Mouse (Mus musculus) layer of hippocampus, postnatal 36 days (tissue): Measurements from ENCODE around the gene Vmn1r85. TPM values are rescaled to one million over a fixed set of nuclear protein-coding genes. Genes with fewer than 3 reads are reported as not detected.
"Not testable (repeated sequence)": the region's sequence is repeated elsewhere in the genome, so short reads cannot be mapped to it uniquely, and the experiment has no call there.

ENCODE experiments used
- DNase-seq, 2 experiments: peaks; one replicate each; pipeline ENCODE4 v3.0.0; 2022
- total RNA-seq, 2 experiments: library from RNA; stranded (reverse); gene quantifications; 2 replicates each; pipeline ENCODE4 v1.2.3; 2021

Vmn1r85 gene
- total RNA-seq: not detected

DNA sequence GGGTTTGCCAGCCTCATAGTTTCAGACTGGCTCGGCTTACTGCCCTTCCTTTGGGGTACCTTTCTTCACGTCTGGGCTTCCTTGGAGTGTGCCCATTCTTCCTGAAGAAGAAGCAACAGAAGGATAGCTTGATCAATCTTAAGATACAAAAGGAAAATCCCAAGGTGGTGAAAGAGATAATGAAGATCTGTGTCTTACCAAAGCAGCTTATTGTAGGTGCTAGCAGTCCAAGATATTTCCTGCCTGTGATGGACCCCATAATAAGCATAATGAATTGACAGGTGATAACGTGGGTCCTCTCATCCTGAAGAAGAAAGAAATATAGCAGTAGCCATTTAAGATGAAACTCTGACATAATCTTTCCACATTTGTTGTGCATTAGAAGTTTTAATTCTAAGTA is at the start of gene Vmn1r85:
TSS of gene Vmn1r85 (minus strand) at position 101 of the 400 bp plus-strand sequence.
- DNase-seq: no peak

DNA sequence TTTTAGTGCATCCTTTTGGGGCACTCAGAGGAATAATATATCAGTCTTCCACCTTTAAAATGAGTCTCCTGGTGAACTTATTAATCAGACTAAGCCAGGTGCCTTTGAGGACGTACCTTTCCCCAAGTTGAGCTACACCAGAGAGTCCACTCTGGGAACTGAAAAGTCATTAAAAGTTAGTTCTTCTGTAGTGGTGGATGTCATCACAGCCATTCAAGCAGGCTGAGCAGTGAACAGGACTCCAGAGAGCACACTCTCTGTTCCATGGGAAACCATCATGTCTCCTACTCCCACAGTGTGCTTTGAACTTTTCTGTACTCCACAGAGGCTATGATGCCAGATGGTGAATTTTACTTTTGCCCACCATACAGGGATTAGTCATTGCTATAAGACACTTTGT is 45.1 kb upstream of the Vmn1r85 start, which contains the start of gene Vmn1r87:
TSS of gene Vmn1r87 (minus strand) at position 101 of the 400 bp plus-strand sequence.
- no peak for DNase-seq

DNA sequence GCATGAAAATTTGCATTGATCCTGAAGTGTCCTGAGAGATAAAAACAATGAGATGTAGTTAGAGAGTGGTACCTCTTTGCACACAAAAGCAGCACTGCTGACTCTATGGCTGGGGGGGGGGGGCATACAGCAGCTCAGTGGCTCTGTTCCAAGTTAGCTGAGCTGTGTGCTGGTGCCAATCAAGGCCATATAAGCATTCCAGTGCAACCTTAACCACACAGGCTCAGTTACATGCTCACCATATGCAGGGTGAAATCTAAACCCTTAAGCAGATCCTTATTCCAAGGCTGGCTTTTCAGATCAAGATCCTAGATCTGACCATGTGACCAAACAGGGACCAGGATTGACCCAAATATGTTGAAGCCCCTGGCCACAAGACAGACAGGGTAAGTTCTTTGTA is 42.4 kb upstream of the Vmn1r85 start:
- no peak for DNase-seq

DNA sequence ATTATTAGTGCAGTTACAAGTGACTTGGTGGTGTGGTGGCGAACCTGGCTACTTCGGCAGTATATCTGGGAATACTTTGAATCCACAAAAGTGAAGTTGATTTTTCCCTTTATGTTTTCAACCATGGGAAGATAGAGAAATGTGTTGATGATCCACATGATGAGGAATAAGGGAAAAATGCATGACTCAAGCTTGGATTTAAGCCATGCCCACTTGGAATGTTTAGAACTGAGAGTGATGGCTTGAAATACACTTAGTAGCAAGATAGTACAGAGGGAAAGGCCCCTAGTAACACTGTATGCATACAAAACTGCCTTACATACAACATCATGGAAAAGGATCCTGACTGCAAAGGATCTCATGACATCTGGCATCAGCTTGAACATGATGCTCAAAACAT is 36.9 kb upstream of the Vmn1r85 start:
- DNase-seq: no peak

DNA sequence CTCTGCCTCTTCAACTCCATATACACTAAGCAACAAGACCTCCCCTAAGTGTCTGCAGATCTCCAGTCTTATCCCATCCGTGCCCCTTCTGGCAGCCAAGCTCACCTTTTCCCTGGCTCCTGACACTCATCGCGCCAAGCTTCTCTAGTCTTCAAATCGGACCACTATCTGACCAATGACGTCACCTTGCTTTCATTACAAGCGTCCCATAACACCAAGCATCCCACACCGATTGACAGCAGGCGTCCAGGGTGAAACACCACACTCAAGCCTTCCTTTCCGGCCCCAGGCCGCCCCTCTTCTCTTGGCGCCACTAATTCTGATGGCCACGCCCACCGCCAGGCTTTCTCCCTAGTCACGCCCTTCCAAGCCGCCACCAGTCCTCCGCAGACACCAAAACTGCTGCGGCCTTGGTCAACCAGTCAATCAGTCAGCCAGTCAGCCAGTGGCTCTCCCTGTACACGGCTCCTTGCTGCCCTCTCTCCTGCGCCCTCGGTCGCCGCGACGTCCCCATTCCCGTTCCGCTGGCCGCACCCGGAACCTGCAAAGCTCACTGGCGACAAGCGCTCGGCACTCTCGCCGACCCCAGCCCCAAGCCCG is 28.7 kb upstream of the Vmn1r85 start:
- not testable (repeated sequence) for DNase-seq

DNA sequence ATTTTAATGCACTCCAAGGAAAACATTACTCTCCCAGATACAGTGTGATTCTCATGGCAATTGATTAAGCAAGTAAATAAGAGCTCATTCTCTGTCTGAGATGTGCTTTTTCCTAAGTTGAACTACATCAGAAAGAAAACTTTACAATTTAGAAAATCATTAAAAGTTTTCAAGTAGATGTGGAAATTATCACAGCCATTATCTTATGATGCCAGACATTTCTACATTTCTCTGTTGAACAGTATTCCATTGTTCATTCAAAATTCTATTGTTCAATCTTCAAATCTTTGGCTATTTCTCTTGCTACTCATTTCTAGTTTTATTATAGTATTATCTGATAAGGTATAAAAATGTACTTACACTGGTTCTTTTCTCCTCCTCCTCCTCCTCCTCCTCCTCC is 24.8 kb upstream of the Vmn1r85 start, which contains the start of gene Vmn1r86:
TSS of gene Vmn1r86 (minus strand) at position 101 of the 400 bp plus-strand sequence.
- no peak for DNase-seq

DNA sequence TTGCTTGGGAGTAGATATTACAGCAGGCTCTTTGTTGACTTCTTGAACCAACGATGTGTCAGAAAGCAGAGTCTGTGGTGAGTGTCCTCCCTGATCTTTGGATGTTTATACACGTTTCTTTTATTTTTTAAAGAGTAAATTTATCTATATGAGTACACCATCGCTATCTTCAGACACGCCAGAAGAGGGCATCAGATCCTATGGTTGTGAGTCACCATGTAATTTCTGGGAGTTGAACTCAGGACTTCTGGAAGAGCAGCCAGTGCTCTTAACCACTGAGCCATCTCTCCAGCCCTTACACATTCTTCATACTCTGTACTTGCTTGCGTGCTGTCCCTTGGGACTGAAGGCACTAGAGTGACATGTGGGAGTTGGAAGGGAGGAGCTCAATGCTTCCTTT is 22.7 kb downstream of the Vmn1r85 start:
- DNase-seq: no peak

DNA sequence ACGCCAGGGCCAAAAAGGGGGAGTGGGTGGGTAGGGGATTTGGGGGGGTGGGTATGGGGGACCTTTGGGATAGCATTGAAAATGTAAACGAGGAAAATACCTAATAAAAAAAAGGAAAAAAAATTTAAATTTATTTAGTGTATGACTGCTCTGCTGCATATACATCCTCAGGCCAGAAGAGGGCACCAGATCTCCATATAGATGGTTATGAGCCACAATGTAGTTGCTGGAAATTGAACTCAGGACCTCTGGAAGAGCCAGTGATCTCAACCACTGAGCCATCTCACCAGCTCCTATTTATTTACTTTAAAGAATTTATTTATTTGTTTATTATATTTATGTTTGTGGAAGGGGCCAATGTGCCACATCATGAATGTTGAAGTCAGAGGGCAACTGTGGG is 31.6 kb downstream of the Vmn1r85 start:
- not testable (repeated sequence) for DNase-seq

DNA sequence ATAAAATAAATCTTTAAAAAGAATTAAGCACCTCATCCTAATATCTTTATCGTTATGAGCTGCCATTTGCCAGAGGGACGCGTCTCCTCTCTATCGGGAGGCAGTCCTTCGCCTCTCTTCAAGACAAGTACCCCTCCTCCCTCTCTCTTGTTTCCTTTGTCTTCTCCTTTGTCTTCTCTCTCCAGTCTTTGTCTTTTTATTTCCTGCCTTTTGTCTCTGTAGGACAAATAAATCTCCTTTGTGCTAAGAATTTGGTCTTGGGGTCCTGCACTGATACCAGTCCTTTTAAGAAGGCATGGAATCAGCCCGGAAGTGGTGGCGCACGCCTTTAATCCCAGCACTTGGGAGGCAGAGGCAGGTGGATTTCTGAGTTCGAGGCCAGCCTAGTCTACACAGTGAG is 35.4 kb downstream of the Vmn1r85 start:
- DNase-seq: no peak

DNA sequence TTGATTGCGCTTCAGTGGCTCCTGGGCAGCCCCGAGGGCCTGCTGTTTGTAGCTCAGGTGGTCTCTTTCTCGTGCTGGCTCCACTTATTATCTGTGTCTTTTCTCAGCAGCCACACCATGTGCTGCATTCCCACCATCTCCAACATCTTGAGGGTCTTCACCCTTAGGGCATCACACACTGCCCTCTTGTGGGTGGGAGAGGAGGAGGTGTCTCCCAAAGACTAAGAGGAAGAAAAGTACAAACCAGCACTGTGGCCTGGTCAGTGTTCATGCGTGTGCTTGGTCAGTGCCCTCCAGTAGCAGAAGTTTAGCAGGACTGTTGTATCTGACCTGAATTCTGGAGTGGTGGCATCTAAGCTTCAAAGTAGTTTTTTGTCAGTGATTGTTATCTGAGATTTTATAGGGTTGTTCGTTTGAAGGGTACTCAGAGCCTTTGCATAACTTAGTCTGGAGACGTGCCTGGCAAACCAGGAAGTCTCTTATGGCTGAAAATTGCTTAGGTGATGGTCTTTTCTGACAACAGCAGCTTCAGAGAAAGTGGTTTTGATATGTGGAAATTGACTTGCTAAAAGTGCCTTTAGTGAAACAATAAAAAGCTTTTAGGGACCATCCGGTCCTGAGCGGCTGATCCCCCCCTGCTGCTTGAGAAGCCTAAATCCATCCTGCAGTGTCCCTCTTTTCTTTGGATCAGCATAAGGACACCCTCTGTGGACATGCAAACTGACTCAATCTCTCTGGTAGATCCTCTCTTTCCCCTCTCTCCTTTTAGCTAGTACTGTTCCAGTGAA is 37.9 kb downstream of the Vmn1r85 start:
- DNase-seq: no peak

DNA sequence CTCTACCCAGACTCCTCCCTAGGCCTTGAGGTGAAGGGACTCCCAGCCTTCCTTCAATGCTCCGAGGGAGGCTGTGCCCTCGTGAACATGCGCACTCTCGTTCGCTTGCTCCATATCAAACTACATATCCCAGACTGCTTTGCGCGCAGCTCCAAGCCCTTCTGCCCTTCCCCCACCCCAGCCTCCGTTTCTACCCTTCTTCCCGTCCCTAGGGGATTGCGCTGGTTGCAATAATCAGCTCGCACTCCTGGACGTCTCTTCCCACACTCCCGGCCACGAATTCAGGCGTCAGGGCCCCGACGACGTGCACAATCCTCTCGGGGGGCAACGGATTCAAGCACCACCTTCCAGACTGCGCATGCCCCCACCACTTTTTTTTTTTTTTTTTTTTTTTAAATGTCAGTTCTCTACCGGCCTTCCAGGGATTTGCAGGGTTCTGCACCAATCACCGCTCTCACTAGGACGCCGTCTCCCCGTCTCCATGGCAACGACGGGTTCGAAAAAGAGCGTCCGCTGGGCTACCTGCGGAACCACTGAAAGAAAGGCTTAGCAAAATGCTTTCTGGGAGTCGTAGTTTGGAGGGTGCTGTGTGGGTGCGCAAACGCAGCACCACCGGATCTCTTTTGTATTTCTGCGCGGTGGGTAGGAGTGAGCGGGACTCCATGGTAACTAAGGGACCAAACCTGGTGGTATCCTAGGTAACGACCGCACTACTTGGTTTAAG is 40.5 kb downstream of the Vmn1r85 start, which contains the start of gene Mzf1:
TSS of gene Mzf1 (minus strand) at position 478 of the 724 bp plus-strand sequence.
- DNase-seq: peak; percentile 93 to 94

DNA sequence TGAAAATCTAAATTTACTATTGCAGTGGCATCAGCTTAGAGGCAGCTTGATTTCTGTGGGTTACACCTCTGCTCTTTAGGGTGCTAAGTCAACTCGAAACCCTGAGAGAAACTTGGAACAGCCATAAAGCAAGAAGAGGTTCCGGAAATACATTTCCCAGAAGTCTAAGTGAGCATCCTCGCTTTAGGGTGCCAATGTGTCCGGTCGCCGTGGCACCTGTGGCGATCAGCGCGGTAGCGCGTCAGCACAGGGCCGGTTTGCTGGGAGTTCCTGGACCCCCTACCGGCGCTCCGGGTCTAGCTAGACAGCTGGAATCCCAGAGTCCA is 41.0 kb downstream of the Vmn1r85 start:
- DNase-seq: no peak

DNA sequence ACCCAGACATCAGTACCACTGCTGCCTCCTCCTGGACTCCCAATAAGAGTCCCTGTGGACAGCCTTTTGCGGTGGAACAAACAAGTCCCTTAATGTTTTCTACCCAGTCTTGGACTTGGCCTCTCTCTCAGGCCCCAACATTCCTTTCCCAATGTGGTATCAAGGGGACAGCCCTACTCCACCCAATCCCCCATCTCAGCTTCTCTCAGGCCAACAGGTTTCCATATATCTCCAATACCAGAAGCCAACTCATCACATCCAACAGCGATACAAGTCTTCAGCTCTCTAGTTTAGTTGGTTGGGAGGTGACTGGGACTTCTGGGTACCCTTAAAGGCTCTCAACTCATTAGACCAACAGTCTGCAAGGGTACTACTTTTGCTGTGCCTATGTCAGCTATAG is 41.5 kb downstream of the Vmn1r85 start:
- DNase-seq: no peak

DNA sequence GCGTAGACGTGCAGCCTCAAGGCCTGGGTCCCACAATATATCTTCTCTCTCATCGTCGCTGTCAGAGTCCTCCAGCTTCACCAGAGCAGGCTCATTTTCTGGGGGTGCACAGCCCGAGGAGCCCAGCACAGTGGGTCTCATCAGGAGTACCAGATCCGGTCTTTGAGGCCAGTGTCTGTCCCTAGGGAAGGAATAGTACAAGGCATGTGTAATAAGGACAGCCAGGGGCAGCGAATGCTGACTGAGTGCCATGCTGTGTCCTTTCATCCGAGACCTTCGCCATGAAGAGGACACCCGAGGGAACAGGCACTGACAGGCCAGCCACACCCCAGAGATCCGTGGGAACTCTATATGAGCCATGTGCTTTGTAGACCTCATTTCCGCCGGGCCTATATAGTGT is 42.0 kb downstream of the Vmn1r85 start:
- DNase-seq: no peak

DNA sequence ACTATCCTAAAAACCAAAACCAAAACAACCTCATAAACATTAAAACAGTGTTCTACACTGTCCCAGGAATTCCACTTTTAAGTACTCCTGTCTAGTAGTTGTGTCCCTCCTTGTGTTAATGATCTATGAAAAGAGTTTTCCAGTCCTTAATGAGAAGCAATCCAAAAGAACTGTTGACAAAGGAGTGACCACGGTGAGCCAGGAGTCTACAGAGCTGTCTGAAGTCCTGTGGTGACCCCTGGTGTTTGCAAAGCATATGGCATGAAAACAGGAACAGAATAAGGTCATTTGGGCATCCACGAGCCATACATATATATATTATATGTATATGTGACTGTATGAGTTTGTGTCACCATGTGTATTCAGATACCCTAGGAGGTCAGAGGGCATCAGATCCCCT is 48.9 kb downstream of the Vmn1r85 start:
- no peak for DNase-seq

DNA sequence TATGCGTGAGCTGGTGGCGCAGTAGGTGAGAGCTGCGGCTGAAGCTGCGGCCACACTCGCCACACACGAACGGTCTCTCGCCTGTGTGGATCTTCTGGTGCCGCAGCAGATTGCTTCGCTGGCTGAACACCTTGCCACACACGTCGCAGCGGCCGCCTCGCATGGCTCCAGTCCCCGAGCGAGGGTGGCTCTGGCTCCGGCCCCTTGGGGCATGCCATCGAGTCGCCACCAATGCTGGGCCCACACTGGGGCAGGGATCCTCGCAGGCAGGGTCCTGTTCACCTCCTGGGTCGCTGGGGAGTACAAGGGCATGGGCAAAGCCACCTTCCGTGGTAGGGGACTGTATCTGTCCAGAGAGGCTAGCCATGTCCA is 50.7 kb downstream of the Vmn1r85 start:
- DNase-seq: no peak

DNA sequence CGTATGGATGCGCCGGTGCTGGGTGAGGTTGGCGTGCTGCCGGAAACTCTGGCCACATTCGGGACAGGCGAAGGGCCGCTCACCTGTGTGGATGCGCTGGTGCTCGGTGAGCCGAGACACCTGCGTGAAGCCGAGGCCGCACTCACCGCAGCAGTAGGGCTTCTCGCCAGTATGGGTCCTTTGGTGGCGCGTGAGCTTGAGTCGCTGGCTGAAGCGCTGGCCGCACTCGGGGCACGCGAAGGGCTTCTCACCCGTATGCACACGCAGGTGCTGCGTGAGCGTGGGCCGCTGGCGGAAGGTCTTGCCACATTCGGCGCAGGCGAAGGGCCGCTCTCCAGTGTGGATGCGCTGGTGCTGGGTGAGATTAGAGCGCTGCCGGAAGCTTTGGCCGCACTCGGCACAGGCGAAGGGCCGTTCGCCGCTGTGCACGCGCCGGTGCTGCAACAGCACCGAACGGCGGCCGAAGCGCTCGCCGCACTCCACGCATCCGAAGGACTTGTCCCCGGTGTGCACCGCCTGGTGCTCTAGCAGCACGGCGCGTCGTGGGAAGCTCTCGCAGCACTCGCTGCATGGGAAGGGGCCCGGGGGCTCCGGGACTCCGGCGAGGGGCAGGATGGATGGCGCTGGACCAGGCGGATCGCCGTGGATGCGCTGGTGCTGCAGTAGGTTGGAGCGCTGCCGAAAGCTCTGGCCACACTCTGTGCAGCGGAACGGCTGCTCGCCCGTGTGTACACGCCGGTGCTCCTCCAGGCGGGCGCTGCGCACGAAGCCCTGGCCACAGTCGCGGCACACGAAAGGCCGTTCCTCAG is 51.3 kb downstream of the Vmn1r85 start:
- DNase-seq: peak in 1 of 2 experiments; percentile 48

DNA sequence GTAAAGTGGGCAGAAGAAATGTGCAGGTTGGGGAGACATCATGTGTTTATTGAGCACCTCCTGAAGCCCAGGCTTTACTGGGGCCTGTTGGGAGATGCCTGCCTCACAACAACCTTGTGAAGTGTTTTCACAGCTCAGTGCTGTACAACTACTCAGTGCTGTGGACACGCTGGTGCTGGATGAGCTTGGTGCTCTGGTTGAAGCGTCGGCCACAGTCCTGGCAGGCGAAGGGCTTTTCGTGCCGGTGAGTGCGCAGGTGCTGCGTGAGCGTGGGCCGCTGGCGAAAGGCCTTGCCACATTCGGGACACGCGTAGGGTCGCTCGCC is 51.9 kb downstream of the Vmn1r85 start:
- no peak for DNase-seq

DNA sequence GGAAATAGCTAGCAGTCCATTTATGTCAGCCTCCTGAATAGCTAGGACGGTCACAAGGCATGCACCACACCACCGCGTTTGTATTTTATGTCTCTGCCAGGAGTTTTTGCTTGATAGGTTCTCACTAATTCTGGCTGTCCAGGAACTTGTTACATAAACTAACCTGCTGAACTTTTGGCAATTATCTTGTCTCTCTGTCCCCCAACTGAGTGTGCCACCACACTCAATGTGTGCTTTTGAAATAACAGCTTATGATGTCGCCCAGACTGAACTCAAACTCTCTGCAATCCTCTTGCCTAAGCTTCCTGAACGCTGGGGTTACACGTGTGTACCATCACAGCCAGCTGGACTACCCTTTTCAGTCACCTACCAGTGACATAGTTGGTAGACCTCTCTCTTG is 52.5 kb downstream of the Vmn1r85 start:
- DNase-seq: no peak

DNA sequence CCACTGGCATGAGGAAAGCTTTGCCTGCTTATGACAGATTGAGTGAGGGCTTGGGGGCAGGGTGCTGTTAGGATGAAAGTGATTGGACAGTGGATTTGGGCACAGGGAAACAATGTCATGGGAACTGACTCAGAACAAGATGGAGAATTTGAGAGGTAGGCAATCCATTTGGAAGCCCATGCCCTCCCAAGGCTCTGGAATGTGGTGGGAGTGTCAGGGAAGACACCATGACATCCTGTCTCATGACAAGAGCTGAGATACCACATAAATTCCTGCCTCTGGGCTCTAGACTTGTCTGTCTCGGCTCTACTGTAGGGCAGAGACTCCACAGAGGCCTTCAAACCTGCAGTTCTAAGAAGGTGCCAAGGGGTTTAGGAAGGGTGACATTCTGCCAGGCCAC is 53.7 kb downstream of the Vmn1r85 start:
- DNase-seq: no peak

DNA sequence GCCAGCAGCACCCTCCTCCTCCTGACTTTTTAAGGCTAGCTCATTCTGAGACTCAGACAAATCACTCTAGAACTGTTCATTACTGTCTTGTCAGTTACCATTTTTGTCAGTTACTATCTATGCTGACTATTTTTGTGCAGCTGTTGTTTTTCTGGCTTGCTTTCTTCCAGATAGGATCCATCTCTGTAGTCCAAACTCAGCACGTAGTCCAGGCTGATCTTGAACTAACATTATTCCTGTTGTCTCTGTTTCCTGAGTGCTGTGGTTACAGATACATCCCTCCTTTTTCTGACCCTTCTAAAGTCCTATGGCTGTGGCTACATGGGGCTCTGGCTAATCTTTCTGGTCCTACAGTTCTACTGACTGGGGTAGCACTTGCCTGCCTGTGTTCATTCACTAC is 55.8 kb downstream of the Vmn1r85 start:
- DNase-seq: no peak

DNA sequence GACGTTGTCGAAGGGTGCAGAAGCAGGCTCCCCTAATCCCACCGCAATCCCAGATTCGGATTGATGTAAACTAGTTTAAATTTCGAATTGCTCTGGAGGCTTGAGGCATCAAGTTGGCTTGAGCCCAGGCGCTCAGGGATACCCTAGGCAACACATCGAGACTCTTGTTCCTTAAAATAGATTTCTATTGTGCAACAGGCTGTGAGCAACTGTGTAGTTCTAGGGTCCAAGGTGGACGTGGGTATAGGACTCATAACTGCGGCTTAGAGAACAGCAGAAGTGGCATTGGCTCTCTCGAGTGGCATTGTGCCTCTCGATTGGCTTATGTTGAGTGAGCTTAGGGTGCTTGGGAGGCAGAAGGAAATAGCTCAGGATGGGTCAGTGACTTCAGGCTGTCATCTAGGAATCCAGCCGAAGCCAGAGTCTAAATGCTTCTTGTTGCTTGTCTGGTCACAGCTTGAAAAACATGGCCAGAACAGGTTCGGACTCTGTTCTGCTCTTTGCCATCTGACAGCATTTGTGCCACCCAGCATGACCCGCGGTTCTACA is 56.3 kb downstream of the Vmn1r85 start:
- DNase-seq: no peak
